Mouse (Mus musculus): Measurements from ENCODE around the gene Gm17455.

GRCm38 (mm10) chr10:60390904-60391420 lies 8.6 kb upstream of the Gm17455 start:
- TF ChIP-seq CTCF (IDR thresholded peaks at IDR 0.05; ENCODE audit: low read depth) (no peak), EP300 (IDR thresholded peaks at IDR 0.05; ENCODE audit: low read depth) (no peak)

Measured in liver, postnatal 0 days (tissue).